Mouse (Mus musculus): ENCODE data around the gene Tbl3.

DNA sequence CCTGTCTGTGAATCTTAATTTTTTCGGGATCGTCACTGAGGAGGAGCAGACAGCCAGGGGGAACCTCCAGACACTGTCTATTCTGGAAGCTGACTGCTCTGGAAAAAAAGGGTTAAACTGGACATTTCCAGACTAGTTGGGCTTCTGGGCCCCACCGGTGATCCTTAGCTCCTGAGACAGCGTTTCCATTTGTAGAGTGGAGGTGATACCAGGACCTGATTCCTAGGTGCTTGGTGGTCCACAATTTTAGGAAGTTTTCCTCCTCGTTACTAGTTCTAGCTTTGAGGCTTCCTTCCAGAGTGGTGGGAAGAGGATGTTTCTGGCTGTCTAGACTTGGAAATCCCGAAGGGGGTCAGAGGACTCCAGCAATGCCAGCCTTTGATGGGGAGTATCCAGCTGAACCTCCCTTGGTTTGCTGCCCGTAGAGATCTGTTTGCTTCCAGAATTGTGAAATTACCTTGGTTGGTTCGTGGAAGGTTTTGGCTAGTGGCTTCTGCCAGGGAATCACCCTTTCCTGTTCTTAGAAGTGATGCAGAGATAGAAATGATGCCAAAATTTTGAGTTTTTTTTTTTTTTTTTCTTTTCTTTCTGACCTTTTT, 37.1 kb downstream of the Tbl3 start:
- TF ChIP-seq CTCF (IDR thresholded peaks at IDR 0.05; ENCODE audit: low read depth) (no peak), EP300 (IDR thresholded peaks at IDR 0.05; ENCODE audit: low read depth) (no peak)

Data from liver, postnatal 0 days (tissue).